Mouse (Mus musculus): Measurements from ENCODE around the gene Xntrpc.

GRCm38 (mm10) chr7:102080311-102080710 lies 14.8 kb downstream of the Xntrpc start:
- no peak for TF ChIP-seq CTCF (IDR thresholded peaks at IDR 0.05; ENCODE audit: borderline replicate concordance, insufficient read depth, low read depth, low read length)
- TF ChIP-seq POLR2A (IDR thresholded peaks at IDR 0.05; ENCODE audit: borderline replicate concordance, insufficient read depth, low read length): no peak

All from cerebellum, adult 2 months (tissue).